Mouse (Mus musculus): ENCODE measurements around the gene Med26.

Gene Med26

GRCm38 (mm10) chr8:72548644-72549313 is 709 bp upstream of the Med26 start:
- DNase-seq (ENCODE audit: low read depth, low spot score) = no peak

- peak; percentile 10 for DNase-seq (ENCODE audit: low read depth, low spot score)
Measured at GRCm38 (mm10) chr8:72547122-72547801, 808 bp downstream of the Med26 start.

GRCm38 (mm10) chr8:72539234-72539633 is 8.8 kb downstream of the Med26 start:
- peak; percentile 68 for DNase-seq (ENCODE audit: low read depth, low spot score)

- no peak for DNase-seq (ENCODE audit: low read depth, low spot score)
Measured at GRCm38 (mm10) chr8:72534888-72535287, 13.2 kb downstream of the Med26 start.

GRCm38 (mm10) chr8:72532103-72532502 is 16.0 kb downstream of the Med26 start:
- DNase-seq (ENCODE audit: low read depth, low spot score) = no peak

GRCm38 (mm10) chr8:72521888-72522287 is 26.2 kb downstream of the Med26 start:
- DNase-seq (ENCODE audit: low read depth, low spot score) = peak; percentile 61

- DNase-seq (ENCODE audit: low read depth, low spot score) = no peak
Measured at GRCm38 (mm10) chr8:72517421-72517988, 30.6 kb downstream of the Med26 start.

GRCm38 (mm10) chr8:72513158-72513557 is 34.9 kb downstream of the Med26 start:
- DNase-seq (ENCODE audit: low read depth, low spot score) = no peak

- no peak for DNase-seq (ENCODE audit: low read depth, low spot score)
Measured at GRCm38 (mm10) chr8:72512648-72513047, 35.4 kb downstream of the Med26 start.

GRCm38 (mm10) chr8:72507505-72507904 is 40.6 kb downstream of the Med26 start:
- no peak for DNase-seq (ENCODE audit: low read depth, low spot score)

- DNase-seq (ENCODE audit: low read depth, low spot score) = no peak
Measured at GRCm38 (mm10) chr8:72504637-72505314, 43.3 kb downstream of the Med26 start.

GRCm38 (mm10) chr8:72504137-72504536 is 43.9 kb downstream of the Med26 start:
- DNase-seq (ENCODE audit: low read depth, low spot score) = no peak

GRCm38 (mm10) chr8:72500521-72500931 is 47.5 kb downstream of the Med26 start:
- DNase-seq (ENCODE audit: low read depth, low spot score) = no peak

- DNase-seq (ENCODE audit: low read depth, low spot score) = no peak
Measured at GRCm38 (mm10) chr8:72499521-72500284, 48.4 kb downstream of the Med26 start.

GRCm38 (mm10) chr8:72498527-72498926 is 49.5 kb downstream of the Med26 start:
- DNase-seq (ENCODE audit: low read depth, low spot score) = no peak

GRCm38 (mm10) chr8:72497911-72498310 is 50.2 kb downstream of the Med26 start:
- no peak for DNase-seq (ENCODE audit: low read depth, low spot score)

- no peak for DNase-seq (ENCODE audit: low read depth, low spot score)
Measured at GRCm38 (mm10) chr8:72496217-72496616, 51.9 kb downstream of the Med26 start.

- DNase-seq (ENCODE audit: low read depth, low spot score) = peak; percentile 40
Measured at GRCm38 (mm10) chr8:72495411-72496111, 52.5 kb downstream of the Med26 start.

- no peak for DNase-seq (ENCODE audit: low read depth, low spot score)
Measured at GRCm38 (mm10) chr8:72493381-72493780, 54.7 kb downstream of the Med26 start.

GRCm38 (mm10) chr8:72492622-72493081 is 55.4 kb downstream of the Med26 start:
- DNase-seq (ENCODE audit: low read depth, low spot score) = peak; percentile 100

Measured in ZHBTc4 (cell line).